Mouse (Mus musculus): ENCODE measurements around the gene Gm43517. TPM values are rescaled to one million over a fixed set of nuclear protein-coding genes. Genes with fewer than 3 reads are reported as not detected.
A peak's percentile ranks its signal among the peaks of the same experiment; 100 is the strongest.

The Gm43517 gene
- 10 to 100 TPM in 1 of 2 experiments, 1 to 10 TPM in 1; 4.7 to 11.3 TPM for total RNA-seq (2021)

- intact Hi-C loops (cut with DNase I), result loop anchor here (5.0 kb wide), 1 partner anchor 562 kb away; no protein-coding TSS in a partner anchor
- DNase-seq (ENCODE audit: low spot score in 2 of 2), result peak; percentile 62 to 73
Measured at GRCm38 (mm10) chr12:49384876-49385630, at the start of gene Gm43517. Gm43517 (plus strand) TSS chr12:49385174.

GRCm38 (mm10) chr12:49349697-49350096 lies 35.3 kb upstream of the Gm43517 start:
- intact Hi-C loops (cut with DNase I), result no loop called here
- no peak for DNase-seq (ENCODE audit: low spot score in 2 of 2)

- intact Hi-C loops (cut with DNase I), result no loop called here
- no peak for DNase-seq (ENCODE audit: low spot score in 2 of 2)
Measured at GRCm38 (mm10) chr12:49368931-49369330, 16.0 kb upstream of the Gm43517 start.

- no peak for DNase-seq (ENCODE audit: low spot score in 2 of 2)
- intact Hi-C loops (cut with DNase I), result loop anchor here (5.0 to 10.0 kb wide), 6 partner anchors 930 to 1973 kb away; partner anchors contain the start of gene G2e3
Measured at GRCm38 (mm10) chr12:49372170-49372569, 12.8 kb upstream of the Gm43517 start.

- intact Hi-C loops (cut with DNase I), result loop anchor here (5.0 to 10.0 kb wide), 6 partner anchors 929 to 1972 kb away; partner anchors contain the start of gene G2e3
Measured at GRCm38 (mm10) chr12:49373176-49373575, 11.8 kb upstream of the Gm43517 start.

GRCm38 (mm10) chr12:49373821-49374605 lies 11.0 kb upstream of the Gm43517 start:
- intact Hi-C loops (cut with DNase I), result loop anchor here (5.0 to 10.0 kb wide), 6 partner anchors 928 to 1971 kb away; partner anchors contain the start of gene G2e3
- DNase-seq (ENCODE audit: low spot score in 2 of 2), result peak in 1 of 2 experiments; percentile 48

More at GRCm38 (mm10) chr12:49373176-49373575, 11.8 kb upstream of the Gm43517 start:
- no peak for DNase-seq (ENCODE audit: low spot score in 2 of 2)

GRCm38 (mm10) chr12:49374606-49374995 lies 10.4 kb upstream of the Gm43517 start:
- intact Hi-C loops (cut with DNase I), result loop anchor here (5.0 to 10.0 kb wide), 6 partner anchors 928 to 1970 kb away; partner anchors contain the start of gene G2e3

GRCm38 (mm10) chr12:49375427-49376317 lies 9.3 kb upstream of the Gm43517 start:
- no peak for DNase-seq (ENCODE audit: low spot score in 2 of 2)
- intact Hi-C loops (cut with DNase I), result loop anchor here (5.0 to 10.0 kb wide), 4 partner anchors 742 to 1969 kb away; partner anchors contain the start of gene G2e3

More at GRCm38 (mm10) chr12:49374606-49374995, 10.4 kb upstream of the Gm43517 start:
- peak in 1 of 2 experiments; percentile 60 for DNase-seq (ENCODE audit: low spot score in 2 of 2)

GRCm38 (mm10) chr12:49376318-49376992 lies 8.5 kb upstream of the Gm43517 start:
- no peak for DNase-seq (ENCODE audit: low spot score in 2 of 2)
- intact Hi-C loops (cut with DNase I), result loop anchor here (5.0 to 10.0 kb wide), 4 partner anchors 741 to 1968 kb away; partner anchors contain the start of gene G2e3

GRCm38 (mm10) chr12:49377281-49377970 lies 7.5 kb upstream of the Gm43517 start:
- peak in 1 of 2 experiments; percentile 61 for DNase-seq (ENCODE audit: low spot score in 2 of 2)
- intact Hi-C loops (cut with DNase I), result loop anchor here (5.0 to 10.0 kb wide), 4 partner anchors 740 to 1967 kb away; partner anchors contain the start of gene G2e3

- intact Hi-C loops (cut with DNase I), result loop anchor here (2.0 to 10.0 kb wide), 5 partner anchors 14 to 1966 kb away; partner anchors contain the start of gene G2e3
- DNase-seq (ENCODE audit: low spot score in 2 of 2), result no peak
Measured at GRCm38 (mm10) chr12:49378920-49379319, 6.1 kb upstream of the Gm43517 start.

GRCm38 (mm10) chr12:49379446-49379845 lies 5.5 kb upstream of the Gm43517 start:
- intact Hi-C loops (cut with DNase I), result loop anchor here (2.0 to 10.0 kb wide), 5 partner anchors 13 to 1965 kb away; partner anchors contain the start of gene G2e3
- DNase-seq (ENCODE audit: low spot score in 2 of 2), result no peak

GRCm38 (mm10) chr12:49380442-49380841 lies 4.5 kb upstream of the Gm43517 start:
- DNase-seq (ENCODE audit: low spot score in 2 of 2), result no peak
- intact Hi-C loops (cut with DNase I), result loop anchor here (5.0 kb wide), 1 partner anchor 567 kb away; no protein-coding TSS in a partner anchor

GRCm38 (mm10) chr12:49381031-49381525 lies 3.9 kb upstream of the Gm43517 start:
- intact Hi-C loops (cut with DNase I), result loop anchor here (5.0 kb wide), 1 partner anchor 566 kb away; no protein-coding TSS in a partner anchor
- no peak for DNase-seq (ENCODE audit: low spot score in 2 of 2)

GRCm38 (mm10) chr12:49381721-49382365 lies 3.1 kb upstream of the Gm43517 start:
- intact Hi-C loops (cut with DNase I), result loop anchor here (5.0 kb wide), 1 partner anchor 565 kb away; no protein-coding TSS in a partner anchor

More at GRCm38 (mm10) chr12:49381721-49382365, 3.1 kb upstream of the Gm43517 start:
- peak in 1 of 2 experiments; percentile 61 for DNase-seq (ENCODE audit: low spot score in 2 of 2)
